Mouse (Mus musculus) layer of hippocampus, postnatal 36 days (tissue): ENCODE data around the gene Cirbp. TPM values are rescaled to one million over a fixed set of nuclear protein-coding genes. Genes with fewer than 3 reads are reported as not detected.
"Not testable (repeated sequence)": the region's sequence is repeated elsewhere in the genome, so short reads cannot be mapped to it uniquely, and the experiment has no call there.

ENCODE experiments used
- DNase-seq, 2 experiments: peaks; one replicate each; pipeline ENCODE4 v3.0.0; 2022
- total RNA-seq, 2 experiments: library from RNA; stranded (reverse); gene quantifications; 2 replicates each; pipeline ENCODE4 v1.2.3; 2021

Cirbp gene
- total RNA-seq, 2 experiments from 2014 or later = 58.5 to 63.4 TPM

DNA sequence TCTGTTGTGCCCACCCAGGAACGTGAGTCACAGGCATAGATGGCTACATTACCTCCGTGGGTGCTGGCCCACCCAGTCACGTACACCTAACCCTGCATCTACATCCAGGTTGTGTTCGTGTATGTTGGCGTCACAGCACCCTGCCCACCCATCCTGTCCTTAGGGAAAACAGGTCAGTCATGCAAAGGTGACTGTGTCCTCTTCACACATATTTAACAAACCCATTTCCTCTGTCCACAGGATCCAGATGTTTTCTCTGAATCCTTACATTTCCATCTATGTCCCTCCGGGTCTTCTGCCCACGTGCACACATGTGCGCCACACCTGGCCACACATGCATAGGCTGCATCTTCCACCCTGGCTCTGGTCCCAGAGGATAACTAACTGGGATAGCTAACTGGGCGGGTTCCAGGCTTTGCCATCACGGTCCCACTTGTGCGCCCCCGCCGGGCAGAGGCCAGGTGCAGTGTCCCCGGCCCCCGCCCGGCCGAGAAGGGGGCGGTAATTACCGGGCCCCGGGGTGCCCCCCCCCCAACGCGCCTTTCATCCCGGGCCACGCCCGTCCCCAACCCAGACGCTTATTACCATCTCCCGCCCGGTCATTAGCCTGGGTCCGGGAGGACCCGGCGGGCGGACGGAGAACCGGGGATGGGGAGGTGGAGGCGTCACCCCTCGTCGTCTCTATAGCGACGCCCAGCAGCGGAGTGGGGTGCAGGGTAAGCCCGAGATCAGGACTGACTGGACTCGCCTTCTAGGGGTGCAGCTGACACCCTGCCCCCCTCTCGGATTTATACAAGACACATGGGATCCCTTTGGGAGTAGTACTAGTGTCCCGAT, 1.4 kb upstream of the Cirbp start:
- DNase-seq = no peak

DNA sequence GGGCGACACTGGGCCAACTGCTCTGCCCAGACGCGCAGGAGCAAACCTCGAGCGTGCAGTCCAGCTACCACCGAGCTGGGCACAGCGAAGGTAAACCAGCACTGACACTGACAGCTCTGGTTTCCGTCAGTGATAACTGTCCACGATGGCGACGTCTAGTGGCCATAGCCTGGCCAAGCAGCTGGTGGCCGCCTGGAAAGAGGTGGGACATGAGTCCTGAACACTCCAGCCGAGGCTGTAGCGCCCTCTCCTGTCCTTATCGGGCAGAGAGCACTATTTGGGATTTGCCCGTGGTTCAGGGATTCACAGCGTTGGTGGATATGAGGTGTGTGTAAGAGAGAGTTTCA, 814 bp upstream of the Cirbp start:
- peak; percentile 93 for DNase-seq

DNA sequence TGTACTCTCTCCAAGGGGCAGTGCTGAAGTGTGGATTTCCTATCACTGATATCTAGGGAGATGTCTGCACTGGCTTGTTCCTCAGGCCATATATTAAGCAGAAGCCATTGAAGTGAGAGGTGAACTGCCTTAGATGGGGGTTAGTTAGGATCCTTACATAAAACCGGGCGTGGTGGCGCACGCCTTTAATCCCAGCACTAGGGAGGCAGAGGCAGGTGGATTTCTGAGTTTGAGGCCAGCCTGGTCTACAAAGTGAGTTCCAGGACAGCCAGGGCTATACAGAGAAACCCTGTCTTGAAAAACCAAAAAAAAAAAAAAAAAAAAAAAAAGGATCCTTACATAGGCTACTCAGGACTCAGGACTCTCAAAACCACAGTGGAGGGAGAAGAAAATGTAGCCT, 351 bp downstream of the Cirbp start:
- DNase-seq = not testable (repeated sequence)

DNA sequence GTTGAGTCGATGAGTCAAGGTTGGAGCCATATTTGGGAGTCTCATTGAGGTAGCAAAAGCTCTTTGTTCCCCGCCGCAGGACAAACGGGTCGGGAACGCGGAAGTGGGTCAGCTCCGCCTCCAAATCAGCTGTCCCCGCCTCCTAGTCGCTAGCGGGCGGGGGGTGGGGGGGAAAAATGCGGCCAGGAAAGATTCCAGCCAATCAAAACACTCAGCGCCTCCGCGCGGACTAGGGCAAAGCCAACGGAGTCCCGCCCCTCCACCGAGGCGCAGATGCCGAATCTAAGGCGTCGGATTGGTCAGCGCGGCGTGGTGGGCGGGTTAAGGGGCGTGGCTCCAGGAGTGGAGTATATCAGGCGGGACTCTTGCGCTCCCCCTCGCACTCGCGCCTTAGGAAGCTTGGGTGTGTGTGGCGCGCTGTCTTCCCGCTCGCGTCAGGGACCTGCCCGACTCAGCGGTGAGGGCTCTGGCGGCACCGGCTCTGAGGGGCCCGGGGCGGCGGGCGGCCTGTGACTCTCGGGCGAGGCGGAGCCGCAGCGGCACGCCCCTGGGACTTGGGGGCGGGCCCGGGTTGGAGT, 1.8 kb downstream of the Cirbp start:
- peak; percentile 98 for DNase-seq

DNA sequence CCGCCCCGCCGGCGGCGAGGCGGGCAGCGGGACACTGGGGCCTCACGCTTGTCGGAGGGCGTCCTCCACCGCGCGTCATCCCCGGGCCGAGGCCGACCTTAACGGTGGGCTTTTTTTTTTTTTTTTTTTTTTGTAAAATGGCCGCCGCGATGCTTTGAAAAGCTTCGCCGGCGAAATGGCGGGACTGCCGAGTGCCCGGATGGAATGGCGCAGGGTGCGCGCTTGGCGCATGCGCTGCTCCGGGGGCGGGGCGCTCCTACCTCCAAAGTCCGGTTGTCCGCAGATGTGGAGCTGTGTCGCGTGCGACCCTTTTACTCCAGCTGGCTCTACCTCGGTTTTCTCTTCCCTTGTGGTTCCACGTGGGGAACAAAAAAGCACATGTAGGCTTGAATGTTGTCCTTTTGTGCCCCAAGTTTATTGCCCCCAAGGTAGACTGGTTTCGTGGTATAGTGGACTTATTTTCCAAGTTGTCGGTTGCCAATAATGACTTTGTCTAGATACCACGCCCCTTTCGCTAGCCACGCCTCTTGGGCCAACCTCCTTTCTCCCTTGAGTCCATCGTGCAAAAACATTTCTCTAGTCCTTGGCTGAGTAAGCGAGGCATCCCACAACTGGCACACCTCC, 2.4 kb downstream of the Cirbp start:
- DNase-seq = peak; percentile 91 to 92

DNA sequence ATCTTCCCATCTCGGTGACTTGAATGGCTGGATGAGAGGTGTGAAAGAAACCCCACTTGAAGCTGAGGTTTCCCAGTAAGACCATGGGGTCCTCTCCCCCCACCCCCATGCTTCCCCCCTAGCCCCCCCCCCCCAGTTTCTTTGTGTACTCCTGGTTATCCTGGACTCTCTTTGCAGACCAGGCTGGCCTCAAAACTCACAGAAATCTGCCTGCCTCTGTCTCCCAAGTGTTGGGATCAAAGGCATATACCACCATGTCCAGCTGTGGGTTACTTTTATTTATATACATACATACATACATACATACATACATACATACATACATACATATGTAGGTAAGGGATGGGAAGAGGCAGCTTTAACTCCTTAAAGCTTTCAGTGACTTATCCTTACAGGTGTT, 3.3 kb downstream of the Cirbp start:
- DNase-seq = no peak

DNA sequence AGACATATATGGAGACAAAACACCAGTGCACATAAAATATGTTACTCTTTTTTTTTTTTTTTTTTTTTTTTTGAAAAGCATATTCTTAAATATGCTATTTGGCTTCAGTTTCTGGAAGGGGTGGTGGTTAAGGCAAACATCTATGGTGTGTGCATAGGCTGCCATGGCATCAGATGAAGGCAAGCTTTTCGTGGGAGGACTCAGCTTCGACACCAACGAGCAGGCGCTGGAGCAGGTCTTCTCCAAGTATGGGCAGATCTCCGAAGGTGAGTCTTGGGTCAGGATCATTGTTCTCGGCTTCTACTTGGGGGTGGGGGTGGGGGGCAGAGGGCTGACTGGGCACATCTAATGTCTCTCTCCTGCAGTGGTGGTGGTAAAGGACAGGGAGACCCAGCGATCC, 3.9 kb downstream of the Cirbp start:
- DNase-seq = no peak

DNA sequence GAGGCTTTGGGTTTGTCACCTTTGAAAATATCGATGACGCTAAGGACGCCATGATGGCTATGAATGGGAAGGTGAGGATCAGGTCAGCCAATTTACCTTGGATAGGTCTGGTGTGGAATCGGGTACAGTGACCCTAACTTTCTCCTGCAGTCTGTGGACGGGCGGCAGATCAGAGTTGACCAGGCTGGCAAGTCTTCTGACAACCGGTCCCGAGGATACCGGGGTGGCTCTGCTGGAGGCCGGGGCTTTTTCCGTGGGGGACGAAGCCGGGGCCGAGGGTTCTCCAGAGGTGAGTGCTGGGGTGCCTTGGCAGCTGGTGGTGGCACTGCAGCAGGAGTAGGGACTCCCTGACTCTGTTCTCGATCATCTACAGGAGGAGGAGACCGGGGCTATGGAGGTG, 4.3 kb downstream of the Cirbp start:
- DNase-seq = no peak

DNA sequence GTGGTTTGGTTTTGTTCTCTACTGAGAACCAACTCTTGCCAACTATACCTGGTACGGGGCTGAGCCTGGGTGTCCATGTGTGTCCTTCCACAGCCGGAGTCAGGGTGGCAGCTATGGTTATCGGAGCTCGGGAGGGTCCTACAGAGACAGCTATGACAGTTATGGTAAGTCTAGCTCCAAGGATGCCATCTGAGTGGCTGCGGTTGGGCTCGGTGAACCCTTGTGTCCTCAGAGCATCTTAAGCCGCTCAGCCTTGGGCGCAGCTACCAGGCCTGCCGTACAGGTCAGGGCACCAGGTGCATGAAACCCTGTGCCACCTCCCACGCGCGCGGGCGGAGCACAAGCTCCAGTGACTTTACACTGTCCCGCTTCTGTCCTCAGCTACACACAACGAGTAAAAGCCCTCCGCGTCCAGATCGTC, 4.8 kb downstream of the Cirbp start:
- DNase-seq = no peak

DNA sequence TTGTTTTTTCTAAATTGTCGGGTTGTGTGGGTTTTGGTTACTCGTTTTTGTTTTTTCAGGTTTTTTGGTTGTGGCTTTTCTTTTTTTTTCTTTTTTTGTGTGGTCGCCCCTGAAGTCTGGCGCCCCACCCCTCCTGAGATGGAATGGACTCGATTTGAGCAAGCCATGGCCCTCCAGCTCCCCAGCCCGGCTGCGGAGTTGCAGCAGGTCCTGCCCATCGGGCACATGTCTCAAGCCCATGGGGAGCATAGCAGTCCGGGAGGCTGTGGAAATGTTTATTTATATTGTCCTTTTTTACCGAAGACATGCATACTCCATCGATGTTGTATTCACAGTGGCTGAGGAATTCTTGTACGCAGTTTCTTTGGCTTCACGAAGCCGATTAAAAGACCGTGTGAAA, 5.5 kb downstream of the Cirbp start:
- no peak for DNase-seq

DNA sequence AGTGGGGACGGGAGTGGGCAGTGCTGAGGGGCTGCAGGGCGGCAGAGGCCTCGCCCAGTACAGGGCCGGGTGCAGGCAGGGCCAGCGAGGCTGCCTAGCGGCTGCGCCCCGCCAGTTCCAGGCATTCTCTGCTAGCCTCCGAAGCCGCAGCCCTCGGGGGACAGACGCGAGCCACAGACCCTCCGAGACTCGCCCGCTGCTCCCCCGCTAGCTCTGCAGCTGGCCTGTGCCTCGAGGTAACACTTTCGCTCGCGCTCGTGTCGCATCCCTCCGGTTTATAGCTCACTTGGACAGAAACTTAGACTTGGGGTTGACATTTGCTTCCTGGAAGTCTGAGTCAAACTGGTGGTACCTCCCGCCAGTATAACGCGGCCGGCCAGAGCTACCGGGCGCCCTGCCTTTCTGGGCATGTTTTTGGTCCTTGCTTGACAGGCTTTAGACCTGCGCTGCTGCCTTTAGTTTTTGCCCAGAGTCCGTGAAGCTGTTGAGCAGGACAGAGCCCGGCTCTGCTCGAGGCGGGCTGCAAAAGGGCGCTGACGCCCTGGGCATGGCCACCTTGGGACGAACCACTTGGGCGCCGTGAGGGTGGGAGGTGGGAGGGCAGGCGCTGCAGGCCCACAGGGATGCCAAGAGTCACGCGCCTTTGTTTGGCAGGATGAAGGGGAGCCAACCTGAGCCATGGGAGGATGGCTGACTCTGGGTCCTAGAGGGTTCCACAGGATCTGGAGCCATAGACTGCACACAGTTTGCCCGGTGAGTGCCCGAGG, 6.2 kb downstream of the Cirbp start:
- no peak for DNase-seq

DNA sequence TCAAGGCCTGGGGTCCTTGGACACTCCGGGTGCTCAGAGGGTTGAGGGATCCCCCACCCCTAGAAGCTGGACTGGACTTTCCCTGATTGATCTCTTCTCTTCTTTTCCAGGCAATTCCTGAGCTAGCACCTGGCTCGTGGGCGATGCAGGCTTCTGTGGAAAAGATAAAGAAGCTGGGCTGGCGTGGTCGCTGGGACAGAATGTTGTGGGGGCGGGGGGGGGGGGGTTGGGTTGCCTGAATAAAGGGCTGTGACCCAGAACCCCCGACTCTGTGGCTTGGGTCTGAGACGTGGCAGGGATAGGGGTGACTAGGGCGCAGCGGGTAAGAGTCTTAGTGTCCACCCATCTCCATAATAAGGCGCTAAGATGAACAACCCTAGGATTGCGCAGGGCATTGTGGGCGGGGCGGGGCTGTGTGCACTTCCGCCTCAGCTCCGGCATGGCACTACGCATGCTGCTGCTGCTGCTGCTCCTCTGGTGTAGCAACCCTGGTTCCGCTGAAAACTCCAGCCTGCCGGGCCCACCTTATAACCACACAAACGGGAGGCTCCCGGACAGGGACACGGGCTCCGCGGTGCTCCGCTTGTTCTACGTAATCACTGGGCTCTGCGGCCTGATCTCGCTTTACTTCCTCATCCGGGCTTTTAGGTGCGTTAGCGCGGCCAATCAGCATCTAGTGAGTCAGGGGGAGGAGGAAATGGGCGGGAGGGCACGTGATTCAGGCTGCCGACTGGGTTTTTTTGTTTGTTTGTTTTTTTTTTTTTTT, 6.9 kb downstream of the Cirbp start, which contains the start of gene 1600002K03Rik:
Gene 1600002K03Rik (plus strand): TSS at position 418 of the 766 bp plus-strand sequence.
- peak; percentile 91 for DNase-seq

DNA sequence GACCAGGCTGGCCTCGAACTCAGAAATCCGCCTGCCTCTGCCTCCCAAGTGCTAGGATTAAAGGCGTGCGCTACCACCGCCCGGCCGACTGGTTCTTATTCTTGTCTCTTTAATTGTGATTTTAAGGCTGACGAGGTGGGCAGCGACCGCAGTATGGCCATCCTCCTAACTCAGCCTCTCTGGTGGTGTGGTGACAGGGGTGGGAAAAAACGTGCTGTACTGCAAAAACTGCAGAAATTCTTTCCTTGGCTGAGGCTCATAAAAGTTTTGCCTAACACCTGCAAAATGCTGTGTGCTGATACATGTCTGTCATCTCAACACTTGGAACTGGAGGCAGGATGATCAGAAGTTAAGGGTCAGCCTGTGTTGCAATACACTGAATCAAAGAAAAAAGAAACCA, 7.6 kb downstream of the Cirbp start:
- DNase-seq = no peak

DNA sequence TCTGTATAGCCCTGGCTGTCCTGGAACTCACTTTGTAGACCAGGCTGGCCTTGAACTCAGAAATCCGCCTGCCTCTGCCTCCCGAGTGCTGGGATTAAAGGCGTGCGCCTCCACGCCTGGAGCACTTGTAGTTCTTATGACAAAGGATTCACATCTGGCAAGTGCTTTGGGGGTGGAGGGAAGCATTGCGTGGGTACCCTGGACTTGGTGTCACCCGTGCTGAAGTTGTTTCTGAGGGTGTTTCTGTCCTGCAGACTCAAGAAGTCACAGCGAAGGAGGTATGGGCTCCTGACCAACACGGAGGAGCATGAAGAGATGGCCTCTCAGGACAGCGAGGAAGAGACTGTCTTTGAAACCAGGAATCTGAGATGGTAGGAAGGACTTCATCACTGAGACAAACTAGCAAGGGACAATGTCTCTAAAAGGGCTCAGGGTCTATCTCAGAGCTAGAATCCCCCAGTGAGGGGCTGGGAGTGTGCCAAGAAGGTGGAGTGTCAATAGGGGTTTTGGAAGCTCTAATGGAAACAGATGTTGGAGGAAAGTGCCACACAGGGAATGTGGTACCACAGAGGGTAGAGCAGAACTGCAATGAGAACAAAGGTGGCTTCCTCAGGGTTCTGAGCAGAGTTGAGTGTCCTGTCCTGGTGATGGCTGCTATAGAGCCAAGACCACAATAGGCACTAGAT, 8.3 kb downstream of the Cirbp start:
- no peak for DNase-seq

DNA sequence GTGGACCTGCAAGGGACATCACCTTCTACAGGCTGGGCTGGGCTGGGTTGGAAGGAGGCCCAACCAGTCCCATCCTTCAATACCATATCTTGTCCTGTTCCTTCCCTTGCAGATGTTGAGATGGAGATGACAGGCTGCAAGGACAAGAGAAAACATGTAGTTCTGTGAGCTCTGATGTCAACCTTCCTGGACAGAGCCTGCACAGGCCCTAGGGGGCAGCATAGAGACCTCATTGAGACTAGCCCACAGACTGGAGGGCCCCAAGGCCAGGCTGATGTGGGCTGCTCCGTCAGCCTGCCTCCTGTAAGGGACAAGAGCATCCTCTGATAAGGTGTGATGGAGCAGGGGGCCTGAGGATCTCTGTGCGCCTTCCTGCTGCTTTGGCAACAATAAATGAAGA, 8.9 kb downstream of the Cirbp start:
- DNase-seq = no peak

DNA sequence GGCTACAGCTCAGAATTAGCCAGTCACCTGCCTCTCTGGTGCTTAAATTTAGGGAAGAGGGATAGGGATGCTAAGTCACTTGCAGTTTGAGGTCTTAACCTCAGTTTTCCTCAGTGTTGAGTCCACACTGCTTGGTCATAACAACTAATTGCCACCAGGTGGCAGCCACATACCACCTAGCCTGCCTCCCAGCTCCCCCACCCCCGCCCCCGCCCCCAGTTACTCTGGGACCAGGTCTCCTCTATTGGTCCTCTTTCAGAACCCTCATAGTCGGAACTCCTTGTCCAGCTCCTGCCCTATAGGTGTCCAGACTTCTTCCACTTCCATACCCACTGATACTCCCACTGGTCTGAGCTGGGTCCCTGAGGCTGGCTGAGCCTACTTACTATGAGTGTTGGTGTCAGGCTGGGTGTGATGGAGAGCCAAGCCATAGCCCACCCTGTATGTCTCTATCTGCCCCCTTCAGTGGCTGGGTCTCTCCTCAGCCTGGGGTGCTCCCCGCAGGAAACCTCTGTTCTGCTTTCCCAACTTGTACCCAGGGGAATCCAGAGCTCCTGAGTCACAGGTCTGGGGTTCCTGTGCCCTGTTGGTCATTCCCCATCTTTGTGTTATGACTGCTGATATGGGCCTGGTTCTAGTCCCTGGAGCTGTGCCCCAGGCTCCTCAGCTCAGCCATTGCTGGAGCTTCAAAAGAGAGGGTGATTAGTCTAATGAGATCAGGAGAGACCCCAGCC, 9.9 kb downstream of the Cirbp start:
- DNase-seq = no peak

DNA sequence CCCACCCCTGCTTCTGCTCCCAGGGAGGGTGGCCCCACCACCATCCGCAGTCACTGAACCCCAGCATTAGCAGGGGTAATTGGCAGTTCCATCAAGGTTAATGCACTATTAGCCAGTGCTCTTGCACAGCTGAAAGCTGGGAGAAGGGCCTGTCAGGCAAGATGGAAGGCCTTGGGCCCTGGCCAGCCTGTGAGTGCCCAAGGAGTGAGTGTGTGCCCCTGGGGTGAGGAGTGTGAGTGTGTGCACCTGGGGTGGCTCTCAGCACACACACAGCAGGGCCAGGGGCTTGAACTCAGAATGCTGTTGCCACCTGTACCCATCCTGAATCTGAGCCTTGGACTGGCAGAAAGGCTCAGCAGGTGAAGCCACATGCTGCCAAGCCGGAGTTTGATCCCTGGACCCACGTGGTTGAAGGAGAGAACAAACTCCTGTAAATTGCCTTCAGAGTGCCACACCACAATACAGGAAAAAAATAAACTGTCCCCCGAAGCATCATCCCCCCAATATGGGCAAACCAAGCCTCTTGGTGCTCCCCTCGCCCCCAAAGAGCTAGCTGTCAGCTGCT, 10.6 kb downstream of the Cirbp start:
- DNase-seq = no peak

DNA sequence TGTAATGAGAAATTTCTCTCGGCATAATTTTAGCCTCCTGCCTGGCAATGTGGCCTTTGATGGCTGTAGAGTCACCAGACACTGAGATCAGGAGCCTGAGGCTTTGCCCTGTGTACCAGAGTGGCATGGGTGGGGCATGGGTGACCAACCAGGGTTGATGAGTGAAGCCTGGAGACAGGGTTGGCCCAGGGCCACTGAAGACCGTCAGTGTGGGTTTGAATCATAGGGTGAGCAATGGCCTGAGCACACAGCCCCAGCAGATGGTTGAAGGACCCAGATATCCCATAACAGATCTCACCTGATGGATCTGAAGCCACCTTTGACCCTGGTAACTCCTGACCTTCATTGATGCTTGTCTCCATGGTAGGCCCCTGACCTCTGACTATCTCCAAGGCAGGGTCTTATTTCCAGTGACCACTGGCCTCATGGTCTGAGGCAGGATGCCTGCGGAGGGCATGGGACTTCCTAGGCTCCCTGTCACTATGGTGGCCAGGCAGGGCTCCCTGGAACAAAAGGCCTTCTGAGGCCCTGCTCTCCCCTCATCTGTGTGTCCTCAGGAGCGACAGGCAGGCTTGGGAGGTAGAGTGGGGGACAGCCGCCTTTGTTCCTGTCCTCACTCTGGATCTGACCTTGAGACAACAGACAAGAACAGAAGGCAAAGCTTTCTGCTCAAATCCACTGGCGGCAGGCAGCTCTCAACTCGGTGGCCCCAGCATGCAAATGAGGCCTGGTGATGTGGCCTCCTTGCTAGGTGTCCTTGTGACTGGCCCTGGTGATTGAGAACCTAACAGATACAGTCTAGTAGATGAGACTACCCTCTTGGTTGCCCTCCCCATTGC, 11.9 kb downstream of the Cirbp start:
- DNase-seq = no peak
